Comparison of ENCODE assay signal across 8 mouse cellular contexts in genomic region chr9:78769168-78769567, GRCm38 (mm10).
DNase-seq lines count a peak whose midpoint lies in the region; ATAC-seq and TF ChIP-seq lines count a peak whose summit lies in the region.
"Had no signal": no experiment of that assay in that cellular context is flagged by ENCODE, and none has a peak within 500 bp of the region (broad histone marks: within the 10 kb centered on the region; RNA-seq: fewer than 3 reads in every experiment).

No protein-coding gene starts in this region.

- H3K27ac ChIP-seq in intestine, postnatal 0 days (ENCODE audit: low read depth, low read length): no peak overlapping the region
- H3K27ac ChIP-seq in intestine, embryonic 16.5 days (ENCODE audit: low read length): no peak overlapping the region
- H3K27ac ChIP-seq: embryonic facial prominence, embryonic 13.5 days had no signal

- peak; percentile 72 for TF ChIP-seq CTCF in intestine, postnatal 0 days (IDR thresholded peaks at IDR 0.05; ENCODE audit: low read depth)

- WGBS in intestine, postnatal 0 days: 43% methylated on average over 5 of the region's 5 CpGs
- 41% methylated on average over 5 of the region's 5 CpGs for WGBS in intestine, embryonic 16.5 days

- no peak overlapping the region for H3K9ac ChIP-seq in intestine, postnatal 0 days (ENCODE audit: low read depth, low read length)
- no peak overlapping the region for H3K9ac ChIP-seq in intestine, embryonic 16.5 days (ENCODE audit: low read depth, low read length)
- H3K9ac ChIP-seq: embryonic facial prominence, embryonic 13.5 days had no signal

- no peak for ATAC-seq in intestine, postnatal 0 days
- ATAC-seq in intestine, embryonic 16.5 days: no peak

- no peaks in the 10 kb centered on the region for H3K9me3 ChIP-seq in intestine, postnatal 0 days (ENCODE audit: control insufficient read depth)
- H3K9me3 ChIP-seq in intestine, embryonic 16.5 days (ENCODE audit: control insufficient read depth, low read length): no peaks in the 10 kb centered on the region
- H3K9me3 ChIP-seq: embryonic facial prominence, embryonic 13.5 days had no signal

- no peak overlapping the region for H3K4me2 ChIP-seq in intestine, postnatal 0 days (replicated peaks; ENCODE audit: low read depth)
- H3K4me2 ChIP-seq in intestine, embryonic 16.5 days (ENCODE audit: low read depth, low read length): no peak overlapping the region
- H3K4me2 ChIP-seq: embryonic facial prominence, embryonic 13.5 days had no signal

- no peaks in the 10 kb centered on the region for H3K4me1 ChIP-seq in intestine, postnatal 0 days (replicated peaks; ENCODE audit: control insufficient read depth, insufficient read depth, low read length)
- no peaks in the 10 kb centered on the region for H3K4me1 ChIP-seq in intestine, embryonic 16.5 days (ENCODE audit: control insufficient read depth, insufficient read depth, low read length)
- H3K4me1 ChIP-seq: embryonic facial prominence, embryonic 13.5 days had no signal

- DNase-seq in urinary bladder, postnatal 14 days (ENCODE audit: low spot score): peak; percentile 18
- no peak for DNase-seq in urinary bladder, adult 2 months (ENCODE audit: low spot score)
- DNase-seq in embryo, embryonic 10.5 days (ENCODE audit: low spot score): peak; percentile 80
- DNase-seq in mesoderm, embryonic 11.5 days (ENCODE audit: low read depth, low spot score): peak; percentile 56
- no peak for DNase-seq in frontal cortex, postnatal 10 days (ENCODE audit: low spot score in 2 of 2)

- no peaks in the 10 kb centered on the region for H3K36me3 ChIP-seq in intestine, postnatal 0 days (ENCODE audit: control insufficient read depth, insufficient read depth)
- H3K36me3 ChIP-seq in intestine, embryonic 16.5 days (ENCODE audit: control insufficient read depth, insufficient read depth, low read length): no peaks in the 10 kb centered on the region
- H3K36me3 ChIP-seq: embryonic facial prominence, embryonic 13.5 days had no signal

- H3K27me3 ChIP-seq in intestine, postnatal 0 days (replicated peaks; ENCODE audit: control insufficient read depth, insufficient read depth, low read length): no peaks in the 10 kb centered on the region
- H3K27me3 ChIP-seq in intestine, embryonic 16.5 days (replicated peaks; ENCODE audit: control insufficient read depth, insufficient read depth, low read length): no peaks in the 10 kb centered on the region
- H3K27me3 ChIP-seq: embryonic facial prominence, embryonic 13.5 days had no signal

- H3K4me3 ChIP-seq in intestine, postnatal 0 days (ENCODE audit: low read depth, low read length): no peak overlapping the region
- no peak overlapping the region for H3K4me3 ChIP-seq in intestine, embryonic 16.5 days (ENCODE audit: low read length)
- H3K4me3 ChIP-seq: embryonic facial prominence, embryonic 13.5 days had no signal

Comparison
In these comparisons a context has a peak if more than half of its experiments do, and no peak if none do; other contexts are left out.
1. DNase-seq: peak in urinary bladder, postnatal 14 days (single experiment), embryo, embryonic 10.5 days (single experiment) and mesoderm, embryonic 11.5 days (single experiment); none in urinary bladder, adult 2 months (single experiment) and frontal cortex, postnatal 10 days (0 of 2).